Mouse (Mus musculus): Measurements from ENCODE around the gene Parvg.
A peak's percentile ranks its signal among the peaks of the same experiment; 100 is the strongest.
"Not testable (repeated sequence)": the region's sequence is repeated elsewhere in the genome, so short reads cannot be mapped to it uniquely, and the experiment has no call there.

Gene Parvg

DNA sequence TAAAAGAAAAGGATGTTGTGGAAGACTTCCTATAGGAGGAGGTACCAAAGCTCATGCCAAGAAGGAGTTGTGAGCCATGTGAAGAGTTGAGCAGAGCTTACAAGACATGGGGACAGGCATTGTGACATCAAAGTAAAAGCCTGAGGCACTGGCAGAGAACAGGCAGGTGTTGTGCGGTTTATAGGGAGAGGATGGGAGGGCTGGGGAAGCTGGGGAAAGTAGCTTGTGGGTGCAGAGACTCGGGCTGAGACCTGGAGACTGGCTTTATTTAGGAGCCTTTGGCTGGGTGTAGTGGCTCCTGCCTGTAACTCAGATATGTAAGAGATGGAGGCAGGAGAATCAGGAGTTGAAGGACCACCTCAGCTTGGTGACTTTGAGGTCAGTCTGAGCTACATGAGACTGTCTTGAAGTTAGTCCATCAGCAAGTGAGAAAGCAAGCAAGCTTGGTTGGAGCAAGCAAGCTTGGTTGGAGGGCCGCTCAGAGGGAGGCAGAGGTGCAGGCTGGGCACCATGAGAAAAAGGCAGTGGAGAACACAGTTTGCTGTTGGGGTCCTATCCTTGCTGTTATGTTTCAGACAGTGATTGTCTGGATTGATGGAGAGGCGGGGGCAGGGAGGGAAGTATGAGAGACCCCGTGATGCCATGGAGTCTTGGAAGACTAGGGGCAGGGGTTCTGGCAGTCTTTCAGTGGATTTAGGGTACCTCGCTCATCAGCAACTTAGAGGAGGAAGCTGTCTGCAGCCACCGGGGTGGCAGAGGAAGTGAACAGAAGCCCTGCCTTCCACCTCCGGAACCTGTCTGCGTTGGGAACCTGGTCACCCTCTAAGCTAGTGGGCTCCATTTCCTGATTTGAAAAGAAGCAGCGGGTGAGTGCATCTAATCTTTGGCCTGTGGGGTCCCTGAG, at the start of gene Parvg:
TSS of gene Parvg (plus strand) at position 61 of the 904 bp plus-strand sequence.
- no peak for DNase-seq

DNA sequence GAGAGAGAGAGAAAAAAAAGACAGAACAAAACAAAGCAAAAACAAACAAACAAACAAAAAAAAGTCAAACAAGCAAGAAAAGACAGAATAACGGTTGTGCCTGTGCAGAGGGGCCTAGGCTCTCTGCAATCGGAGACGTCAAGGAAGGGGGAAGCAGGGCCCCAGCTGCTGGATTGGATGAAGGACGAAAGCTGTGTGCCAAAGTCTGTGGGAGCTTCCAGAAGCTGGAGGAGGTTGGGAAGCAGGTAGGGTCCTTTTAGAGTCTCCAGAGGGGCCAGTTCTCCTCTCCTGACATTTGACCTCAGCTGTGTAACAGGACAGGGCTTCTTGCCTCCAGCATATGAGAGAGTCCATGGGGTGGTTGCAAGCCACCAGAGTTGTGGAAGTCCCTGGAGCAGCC, 47.8 kb upstream of the Parvg start:
- no peak for DNase-seq

GRCm38 (mm10) chr15:84278091-84278490, 45.7 kb upstream of the Parvg start:
- DNase-seq = no peak

- no peak for DNase-seq
Measured at GRCm38 (mm10) chr15:84278656-84279055, 45.2 kb upstream of the Parvg start.

GRCm38 (mm10) chr15:84280309-84280708, 43.5 kb upstream of the Parvg start:
- no peak for DNase-seq

- no peak for DNase-seq
Measured at GRCm38 (mm10) chr15:84280712-84281347, 43.0 kb upstream of the Parvg start.

DNA sequence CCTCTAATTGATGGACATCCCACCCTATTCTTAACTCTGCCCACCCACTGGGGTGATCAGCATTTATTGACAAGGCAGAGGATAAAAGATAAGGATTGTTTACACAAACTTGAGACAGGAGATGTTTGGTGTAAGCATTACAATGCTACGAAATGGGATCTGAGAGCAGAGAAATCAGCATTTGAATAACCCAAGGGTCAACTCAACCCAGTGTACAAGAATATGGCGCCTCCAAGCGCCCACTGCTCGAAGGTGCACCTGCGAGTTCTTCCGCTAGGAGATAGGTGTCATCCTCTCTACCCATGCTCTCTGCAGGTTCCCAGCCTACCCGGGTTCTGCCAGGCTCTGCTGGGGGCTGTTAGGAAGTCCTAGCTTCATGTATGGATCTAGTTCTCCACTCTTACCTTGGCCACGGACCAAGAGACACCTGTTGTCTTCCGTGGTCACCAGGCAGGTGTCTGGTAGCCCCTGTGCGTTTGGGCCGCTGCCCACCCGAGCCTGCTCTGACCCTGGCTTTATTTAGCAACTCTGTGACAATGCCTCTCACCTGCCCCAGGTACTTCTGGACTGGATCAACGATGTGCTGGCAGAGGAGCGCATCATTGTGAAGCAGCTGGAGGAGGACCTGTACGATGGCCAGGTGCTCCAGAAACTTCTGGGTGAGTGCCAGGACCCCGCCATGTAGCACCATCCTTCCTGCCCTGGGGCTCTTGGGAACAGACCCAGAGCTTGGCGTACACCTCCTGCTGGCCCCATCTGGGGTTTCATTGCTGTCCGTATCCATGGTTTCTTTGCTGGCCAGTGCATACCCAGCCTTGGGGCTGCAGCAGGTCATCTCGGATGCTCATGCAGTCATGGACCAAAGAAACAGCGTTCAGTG, 41.4 kb upstream of the Parvg start:
- peak; percentile 70 to 71 for DNase-seq

- DNase-seq = peak; percentile 69 to 74
Measured at GRCm38 (mm10) chr15:84284059-84284458, 39.8 kb upstream of the Parvg start.

DNA sequence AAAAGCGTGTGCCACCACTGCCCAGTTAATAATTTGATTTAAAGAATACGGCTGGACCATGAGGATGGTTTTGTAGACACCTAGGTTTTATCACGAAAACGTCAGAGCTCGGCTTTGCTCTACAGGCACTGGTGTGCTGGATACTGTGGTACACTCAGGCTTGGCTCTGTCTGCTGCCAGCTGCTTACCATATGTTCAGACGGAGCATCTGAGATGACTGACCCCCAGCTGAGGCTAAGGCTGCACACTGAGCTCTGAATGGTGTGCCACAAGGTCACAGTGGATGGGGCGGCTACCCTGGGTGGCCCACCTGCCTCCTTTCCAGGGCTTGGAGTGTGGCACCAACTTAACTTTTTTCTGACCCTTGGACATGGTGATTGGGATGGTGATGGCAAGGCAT, 38.4 kb upstream of the Parvg start:
- peak; percentile 59 to 75 for DNase-seq

- not testable (repeated sequence) for DNase-seq
Measured at GRCm38 (mm10) chr15:84288953-84289352, 34.9 kb upstream of the Parvg start.

DNA sequence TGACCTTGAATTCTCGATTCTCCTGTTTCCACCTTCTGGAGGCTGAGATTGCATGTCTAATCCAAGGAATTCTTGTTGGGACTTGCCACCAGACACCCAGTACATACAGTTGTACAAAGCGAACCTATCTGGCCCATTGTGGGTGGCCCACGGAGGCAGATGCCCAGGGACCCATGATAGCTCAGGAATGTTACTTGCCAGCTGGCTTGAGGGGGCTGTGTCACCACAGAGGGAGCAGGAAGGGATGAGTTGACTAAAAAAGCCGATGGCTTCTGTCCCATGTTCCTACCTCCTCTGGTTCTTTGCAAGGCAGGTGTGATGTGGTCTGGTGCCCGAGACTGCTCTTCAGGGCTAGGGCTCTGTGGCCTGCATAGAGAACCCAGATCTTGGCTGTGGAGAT, 32.7 kb upstream of the Parvg start:
- no peak for DNase-seq

DNA sequence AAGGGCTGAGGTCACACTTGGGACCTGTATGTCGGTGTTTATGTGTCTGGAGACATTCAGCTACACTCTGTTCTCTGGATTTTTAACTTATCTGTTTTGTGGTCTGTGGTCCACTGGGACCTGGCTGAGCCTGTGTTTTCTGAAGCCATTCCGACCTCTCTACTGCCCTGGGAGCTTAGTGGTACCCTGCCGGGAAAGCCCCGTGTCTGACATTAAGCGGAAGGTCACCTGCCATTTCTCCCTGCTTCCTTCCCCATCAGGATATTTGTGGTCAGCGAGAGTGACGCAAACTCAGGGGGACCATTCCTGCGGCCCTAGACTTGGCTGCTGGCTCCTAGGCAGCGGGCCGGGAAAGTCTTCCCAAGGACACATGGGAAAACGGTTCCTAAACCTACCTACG, 30.2 kb upstream of the Parvg start:
- peak in 1 of 2 experiments; percentile 24 for DNase-seq

- no peak for DNase-seq
Measured at GRCm38 (mm10) chr15:84294391-84294790, 29.4 kb upstream of the Parvg start.

DNA sequence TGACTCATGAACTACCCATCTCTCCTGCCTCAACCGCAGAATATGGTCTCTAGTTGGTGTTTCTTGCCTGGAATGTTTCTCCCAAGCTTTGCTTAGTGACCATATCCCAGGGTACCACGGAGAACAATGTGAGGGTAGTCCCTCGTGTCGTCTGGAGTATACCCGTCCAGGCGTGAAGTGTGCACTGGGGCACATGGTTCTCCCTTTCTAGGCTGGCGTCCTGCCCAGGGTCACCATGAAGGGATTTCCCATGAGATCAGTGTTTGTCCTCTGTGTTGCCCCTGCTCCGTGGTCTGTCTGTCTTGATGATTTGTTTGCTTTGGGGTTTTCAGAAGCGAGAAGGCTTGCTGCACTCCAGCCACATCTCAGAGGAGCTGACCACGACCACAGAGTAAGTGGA, 28.6 kb upstream of the Parvg start:
- DNase-seq = no peak

- DNase-seq = no peak
Measured at GRCm38 (mm10) chr15:84297454-84297853, 26.4 kb upstream of the Parvg start.

GRCm38 (mm10) chr15:84298804-84299370, 24.9 kb upstream of the Parvg start:
- peak in 1 of 2 experiments; percentile 50 for DNase-seq

- peak in 1 of 2 experiments; percentile 56 for DNase-seq
Measured at GRCm38 (mm10) chr15:84299662-84300333, 24.0 kb upstream of the Parvg start.

GRCm38 (mm10) chr15:84300591-84300990, 23.2 kb upstream of the Parvg start:
- no peak for DNase-seq

- peak; percentile 71 to 72 for DNase-seq
Measured at GRCm38 (mm10) chr15:84301026-84301425, 22.8 kb upstream of the Parvg start.

- DNase-seq = no peak
Measured at GRCm38 (mm10) chr15:84301641-84302420, 22.0 kb upstream of the Parvg start.

DNA sequence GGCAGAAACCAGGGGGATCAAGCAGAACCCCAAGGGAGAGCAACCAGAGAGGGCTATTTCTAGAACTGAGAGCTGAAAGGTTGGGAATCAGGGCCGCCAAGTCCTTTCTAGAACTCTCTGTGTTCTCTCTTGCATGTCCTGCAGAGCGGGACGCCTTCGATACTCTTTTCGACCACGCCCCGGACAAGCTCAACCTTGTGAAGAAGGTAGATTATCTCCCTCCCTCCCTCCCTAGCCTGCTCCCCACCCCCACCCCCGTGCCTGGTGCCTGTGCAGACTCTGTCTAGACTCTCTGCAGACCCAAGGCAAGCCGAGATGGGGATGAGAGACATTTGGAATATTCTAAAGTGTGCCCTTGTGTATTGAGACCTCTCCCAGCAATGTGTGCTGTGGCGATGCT, 20.6 kb upstream of the Parvg start:
- DNase-seq = no peak

Measured in cerebellum, postnatal 10 days (tissue).